Mouse (Mus musculus): ENCODE data around the gene Meis2.

Gene Meis2

DNA sequence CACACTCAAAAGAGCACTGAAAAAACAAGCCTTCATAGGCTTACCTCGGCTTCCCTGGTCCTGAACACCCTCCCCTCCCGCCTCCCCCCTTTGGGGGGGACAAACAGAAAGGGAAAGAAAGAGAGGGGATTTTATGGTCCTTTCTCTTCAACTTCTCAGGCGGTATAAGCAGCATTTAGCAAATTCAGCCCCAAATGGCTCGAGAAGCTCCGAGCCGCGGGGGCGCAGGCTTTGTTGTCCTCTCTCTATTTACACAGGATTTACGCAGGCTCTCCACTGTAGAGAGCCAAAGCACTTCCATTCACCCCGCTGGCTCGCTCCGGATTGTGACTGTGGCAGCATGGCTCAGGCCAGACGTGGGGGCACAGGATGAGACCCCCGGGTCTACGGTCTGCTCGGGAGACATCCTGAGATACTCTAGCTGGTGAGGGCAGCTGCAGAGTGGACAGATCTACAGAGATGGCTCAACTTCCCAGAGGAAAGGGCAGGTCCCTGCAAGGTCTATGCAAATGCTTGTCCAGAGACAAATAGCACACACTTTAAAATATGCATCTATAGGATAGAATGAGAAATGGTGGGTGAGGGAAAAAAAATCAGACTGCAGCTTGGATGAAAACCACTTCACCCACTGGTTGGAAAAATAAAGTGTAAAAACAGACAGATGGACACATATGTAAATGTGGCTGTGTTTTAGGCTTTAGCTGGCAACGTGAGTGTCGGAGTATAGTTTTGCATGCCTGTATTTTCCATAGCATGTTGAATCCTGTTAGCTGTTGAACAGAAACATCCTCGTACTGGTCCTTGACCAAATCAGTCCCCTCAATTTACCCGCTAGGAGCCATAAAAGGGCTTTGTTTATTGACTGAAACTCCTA is 56.3 kb downstream of the Meis2 start:
- no peak for TF ChIP-seq GATA4 (IDR thresholded peaks at IDR 0.05; ENCODE audit: insufficient replicate concordance, low read length)

DNA sequence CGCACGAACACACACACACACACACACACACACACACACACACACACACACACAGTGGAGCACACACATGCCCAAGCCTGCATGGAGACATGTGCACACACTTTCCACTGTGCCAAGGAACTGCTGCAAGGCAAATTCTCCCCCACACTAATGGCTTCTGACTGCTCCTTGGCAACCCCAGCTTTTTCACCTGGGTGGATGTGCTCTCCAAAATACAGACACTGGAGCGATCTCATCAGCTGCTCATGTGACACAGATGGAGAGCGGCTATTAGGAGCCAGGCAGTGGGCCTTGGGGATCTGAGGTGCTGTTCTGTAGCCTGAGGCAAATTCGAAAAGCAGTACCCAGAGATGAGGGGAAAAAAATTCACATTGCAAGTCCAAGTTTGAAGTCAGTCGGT is 63.3 kb downstream of the Meis2 start:
- no peak for TF ChIP-seq GATA4 (IDR thresholded peaks at IDR 0.05; ENCODE audit: insufficient replicate concordance, low read length)

DNA sequence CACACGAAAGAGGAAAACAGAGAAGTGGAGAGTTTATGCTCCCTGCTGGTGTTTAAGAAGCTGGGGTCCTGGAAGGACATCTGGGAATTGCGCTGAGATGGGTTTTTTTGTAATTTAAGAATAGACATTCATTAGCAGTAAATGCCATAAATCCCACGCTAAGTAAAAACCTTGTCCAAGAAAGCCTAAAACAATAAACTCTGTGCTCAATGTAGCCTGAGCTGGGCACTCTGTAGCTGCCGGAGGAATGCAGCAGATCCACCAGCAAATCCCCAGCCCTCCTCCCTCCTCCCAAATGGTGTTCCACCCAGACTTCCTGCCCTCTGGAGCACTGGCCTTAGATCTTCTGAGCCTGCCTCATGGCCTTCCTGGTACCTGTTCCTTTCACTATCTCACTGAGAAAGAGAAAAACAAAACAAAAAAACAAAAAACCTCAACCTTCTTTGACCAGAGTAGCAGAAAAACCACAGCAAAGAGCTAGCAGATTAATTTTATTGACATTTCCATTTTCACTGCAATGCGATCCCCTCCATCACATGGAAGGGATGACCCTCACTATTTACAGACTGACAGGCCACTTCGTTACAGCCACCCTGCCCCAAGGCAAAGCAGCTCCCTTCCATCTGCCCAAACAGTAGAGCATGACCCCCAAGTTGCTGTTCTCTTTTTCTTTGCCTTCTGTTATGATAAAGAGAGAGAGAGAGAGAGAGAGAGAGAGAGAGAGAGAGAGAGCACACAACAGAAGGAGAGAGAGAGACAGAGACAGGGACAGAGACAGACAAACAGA is 64.1 kb downstream of the Meis2 start:
- no peak for TF ChIP-seq GATA4 (IDR thresholded peaks at IDR 0.05; ENCODE audit: insufficient replicate concordance, low read length)

DNA sequence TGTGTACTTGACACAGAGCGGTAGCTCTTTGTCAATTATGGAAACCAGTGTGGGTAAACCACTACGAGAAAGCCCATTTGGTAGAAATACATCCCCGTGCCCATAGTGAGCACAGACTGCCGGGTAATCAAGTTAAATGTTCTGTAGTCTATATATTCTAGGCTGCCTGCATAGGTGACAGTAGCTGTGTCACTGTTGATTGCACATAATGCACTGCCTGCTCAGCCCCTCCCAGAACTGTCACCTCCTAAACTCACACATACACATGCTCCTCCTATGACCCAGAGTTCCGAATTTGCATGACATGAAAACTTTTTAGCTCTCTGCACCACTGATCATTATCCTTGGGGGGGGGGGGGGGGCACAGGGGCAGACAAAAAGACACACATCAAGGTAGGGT is 65.1 kb downstream of the Meis2 start:
- no peak for TF ChIP-seq GATA4 (IDR thresholded peaks at IDR 0.05; ENCODE audit: insufficient replicate concordance, low read length)

DNA sequence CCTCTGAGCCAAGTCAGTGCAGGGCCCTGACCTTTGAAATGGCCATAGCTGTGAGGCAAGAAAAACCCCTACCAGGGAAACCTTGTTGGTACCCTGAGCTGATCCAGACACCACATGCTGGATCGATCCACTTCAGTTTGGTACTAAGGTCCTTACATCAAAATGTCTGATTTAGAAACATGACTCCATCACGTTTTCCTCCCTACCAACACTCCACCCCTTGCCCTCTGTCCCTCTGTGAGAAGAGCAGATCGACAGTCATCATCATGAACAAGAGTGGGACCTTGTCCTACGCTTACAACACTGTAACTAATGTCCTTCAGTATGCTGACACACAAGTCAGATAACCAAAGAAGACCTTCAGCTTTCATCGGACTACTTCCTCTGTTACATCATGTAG is 66.8 kb downstream of the Meis2 start:
- TF ChIP-seq GATA4 (IDR thresholded peaks at IDR 0.05; ENCODE audit: insufficient replicate concordance, low read length): no peak

DNA sequence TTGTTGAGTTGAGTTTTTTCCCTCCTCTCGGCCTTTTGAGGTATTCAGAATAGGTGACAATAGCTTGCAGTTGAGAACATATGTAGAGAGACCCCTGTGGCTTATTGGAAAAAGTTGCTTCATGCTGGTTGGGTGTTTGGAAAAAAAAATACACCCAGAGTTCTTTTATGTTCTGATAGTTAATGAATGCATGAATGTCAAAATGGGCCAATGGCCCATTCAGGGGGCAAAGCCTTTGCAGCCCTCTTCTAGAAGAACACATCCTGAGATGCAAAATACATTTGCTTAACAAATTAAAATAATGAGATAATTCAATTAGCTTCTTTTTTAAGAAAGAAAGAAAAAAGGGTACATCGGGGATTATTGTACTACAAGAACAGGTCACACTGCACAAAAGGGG is 69.2 kb downstream of the Meis2 start:
- no peak for TF ChIP-seq GATA4 (IDR thresholded peaks at IDR 0.05; ENCODE audit: insufficient replicate concordance, low read length)

DNA sequence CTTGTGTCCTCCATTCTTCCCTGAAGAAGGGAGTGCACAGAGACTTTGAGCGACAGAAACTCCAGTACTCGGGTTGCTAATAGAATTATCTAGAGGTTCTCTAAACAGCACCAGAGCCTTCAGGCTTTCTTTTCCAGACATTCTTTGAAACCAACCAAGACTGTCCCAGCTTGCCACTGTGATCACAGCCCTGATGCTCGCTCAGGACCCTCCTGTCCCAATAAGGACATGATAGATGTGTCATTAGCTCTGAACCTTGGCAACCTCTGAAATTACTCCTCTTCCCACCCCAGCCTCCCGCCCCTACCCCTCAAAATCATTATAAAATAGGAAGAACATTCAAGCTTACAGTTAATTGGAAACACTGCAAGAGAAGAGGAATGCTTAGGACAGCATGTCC is 71.8 kb downstream of the Meis2 start:
- no peak for TF ChIP-seq GATA4 (IDR thresholded peaks at IDR 0.05; ENCODE audit: insufficient replicate concordance, low read length)

DNA sequence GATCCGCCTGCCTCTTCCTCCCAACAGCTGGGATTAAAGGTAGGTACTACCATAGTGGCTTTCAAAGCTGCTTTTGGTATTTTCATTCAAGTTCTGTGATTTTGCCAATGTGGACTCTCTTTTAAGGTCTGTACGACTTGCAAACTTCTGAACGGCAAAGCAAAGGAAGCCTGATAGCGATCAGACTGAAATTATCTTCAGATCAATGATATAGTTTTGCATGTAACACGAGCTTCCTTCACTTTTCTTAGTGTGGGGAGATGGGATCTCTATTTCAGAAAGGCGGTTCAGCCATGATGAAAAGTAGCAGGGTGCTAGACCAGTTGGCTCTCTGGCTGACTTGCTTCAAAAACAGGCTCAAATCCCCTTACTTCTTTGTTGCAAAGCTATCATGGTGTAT is 76.4 kb downstream of the Meis2 start:
- TF ChIP-seq GATA4 (IDR thresholded peaks at IDR 0.05; ENCODE audit: insufficient replicate concordance, low read length): no peak

DNA sequence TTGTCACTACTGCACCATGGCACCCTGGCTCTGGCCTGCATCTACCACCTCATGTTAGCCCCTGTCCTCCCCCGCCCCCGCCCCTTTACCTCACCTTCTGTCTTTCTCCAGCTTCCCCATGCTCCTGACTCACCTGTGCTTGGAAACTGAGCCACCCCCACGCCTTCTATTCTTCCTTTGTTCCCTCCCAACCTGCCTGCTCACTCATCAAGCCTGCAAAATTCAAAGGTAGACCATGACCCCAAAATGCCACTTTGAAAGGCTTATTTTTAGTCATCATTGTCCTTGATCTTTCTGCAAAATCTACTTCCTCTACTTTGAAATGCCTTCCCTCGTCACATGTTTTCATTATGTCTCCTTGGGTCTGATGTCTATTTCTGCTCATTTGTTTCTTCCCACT is 77.2 kb downstream of the Meis2 start:
- TF ChIP-seq GATA4 (IDR thresholded peaks at IDR 0.05; ENCODE audit: insufficient replicate concordance, low read length): no peak

DNA sequence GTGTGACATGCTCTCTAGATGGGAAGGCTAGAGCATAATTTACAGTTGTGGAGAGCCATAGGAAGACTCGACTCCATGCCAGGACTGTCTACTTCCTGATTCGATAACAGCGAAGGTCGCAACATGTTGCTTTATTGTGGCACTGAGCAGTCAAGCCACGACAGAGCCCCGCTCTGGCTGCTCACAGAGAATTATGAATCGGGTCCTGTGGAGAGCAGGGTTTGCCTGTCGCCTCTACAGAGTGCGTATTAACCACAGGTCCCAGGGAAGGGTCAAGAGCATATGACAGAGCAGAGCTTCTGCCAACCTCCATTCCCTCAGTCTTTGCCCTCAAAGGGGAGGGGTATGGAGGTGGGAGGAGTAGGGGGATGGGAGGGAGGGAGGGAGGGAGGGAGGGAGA is 80.7 kb downstream of the Meis2 start:
- TF ChIP-seq GATA4 (IDR thresholded peaks at IDR 0.05; ENCODE audit: insufficient replicate concordance, low read length): no peak

DNA sequence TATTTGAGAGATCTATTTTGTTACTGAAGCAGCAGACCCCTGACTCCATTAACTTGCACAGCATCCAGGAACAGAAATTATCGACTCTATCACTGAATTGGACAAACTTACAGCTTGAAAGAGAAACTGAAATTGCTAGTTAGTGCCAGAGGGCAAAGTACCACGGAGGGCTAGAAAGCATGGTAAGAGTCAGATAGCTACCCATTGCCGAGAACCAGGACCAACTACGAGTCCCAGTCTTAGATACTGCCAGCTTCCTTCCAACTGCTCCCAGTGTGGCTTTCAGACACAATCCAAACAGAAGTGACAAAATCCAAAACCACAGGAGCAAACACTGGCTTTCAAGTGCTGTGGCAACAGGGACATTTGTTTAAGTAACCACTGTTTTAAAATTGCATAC is 81.2 kb downstream of the Meis2 start:
- TF ChIP-seq GATA4 (IDR thresholded peaks at IDR 0.05; ENCODE audit: insufficient replicate concordance, low read length): no peak

DNA sequence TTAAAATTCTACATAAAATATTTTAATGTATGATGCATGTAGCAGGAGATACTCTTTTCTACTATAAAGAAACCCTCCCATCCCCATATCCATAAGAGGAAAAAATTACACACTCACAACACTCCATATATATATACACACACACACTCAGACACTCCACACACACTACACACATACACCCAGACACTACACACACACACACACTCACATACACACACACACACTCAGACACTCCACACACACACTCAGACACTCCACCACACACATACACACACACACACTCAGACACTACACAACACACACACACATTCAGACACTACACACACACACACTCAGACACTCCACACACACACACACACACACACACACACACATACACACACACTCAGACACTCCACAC is 85.1 kb downstream of the Meis2 start:
- no peak for TF ChIP-seq GATA4 (IDR thresholded peaks at IDR 0.05; ENCODE audit: insufficient replicate concordance, low read length)

DNA sequence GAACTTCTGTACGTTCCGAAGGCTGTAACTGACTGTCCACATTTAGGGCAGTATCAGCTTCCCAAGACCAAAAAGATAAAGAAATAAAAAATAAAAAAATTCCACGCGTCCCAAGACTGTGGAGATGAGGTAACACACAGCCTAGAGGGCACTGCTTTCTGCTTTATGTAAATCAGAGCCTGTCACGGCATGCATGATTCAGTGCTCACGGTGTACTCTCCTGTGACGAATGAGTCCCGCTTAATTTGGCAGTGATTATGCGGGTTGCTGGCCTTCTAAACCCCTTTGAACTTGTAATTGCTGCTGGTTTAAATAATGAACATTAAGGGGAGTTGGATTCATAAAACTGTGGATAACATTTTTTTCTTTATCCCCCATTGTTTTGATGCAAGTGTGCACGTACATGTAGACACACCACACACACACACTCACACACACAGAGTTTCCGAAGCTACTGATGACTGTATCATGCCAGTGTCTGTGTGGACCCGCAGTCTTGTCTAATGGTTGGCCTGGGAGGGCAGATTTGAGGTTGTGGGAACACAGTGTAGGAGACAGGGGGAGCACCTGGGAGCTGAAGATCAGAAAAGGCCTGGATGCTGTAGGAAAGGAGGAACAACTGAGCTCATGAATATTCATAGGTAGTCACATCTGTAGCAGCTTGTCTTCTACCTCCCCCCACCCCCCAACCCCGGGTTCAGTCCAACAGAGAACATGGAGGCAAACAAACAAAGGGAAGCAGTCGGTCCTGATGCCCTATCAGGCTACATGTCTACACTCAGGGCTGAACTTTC is 85.8 kb downstream of the Meis2 start:
- no peak for TF ChIP-seq GATA4 (IDR thresholded peaks at IDR 0.05; ENCODE audit: insufficient replicate concordance, low read length)

DNA sequence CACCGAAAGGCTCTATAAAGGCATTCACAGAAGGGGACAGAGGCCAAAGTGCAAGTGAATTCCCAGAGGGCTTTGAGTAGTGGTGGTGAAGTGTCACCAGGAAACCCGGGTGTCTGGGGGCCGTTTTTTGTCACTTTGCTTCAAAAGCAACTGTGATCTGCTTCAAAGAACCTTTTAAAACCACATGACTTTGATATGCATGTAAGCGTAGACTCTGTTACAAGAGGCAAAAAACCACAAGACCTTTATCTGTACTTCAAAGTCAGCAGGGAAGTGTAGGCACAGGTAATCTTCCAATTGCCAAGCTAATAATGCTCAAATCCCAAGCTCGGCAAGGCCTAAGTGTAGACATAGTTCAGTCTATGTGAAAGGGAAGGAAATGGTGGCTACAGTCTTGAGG is 87.0 kb downstream of the Meis2 start:
- TF ChIP-seq GATA4 (IDR thresholded peaks at IDR 0.05; ENCODE audit: insufficient replicate concordance, low read length): no peak

DNA sequence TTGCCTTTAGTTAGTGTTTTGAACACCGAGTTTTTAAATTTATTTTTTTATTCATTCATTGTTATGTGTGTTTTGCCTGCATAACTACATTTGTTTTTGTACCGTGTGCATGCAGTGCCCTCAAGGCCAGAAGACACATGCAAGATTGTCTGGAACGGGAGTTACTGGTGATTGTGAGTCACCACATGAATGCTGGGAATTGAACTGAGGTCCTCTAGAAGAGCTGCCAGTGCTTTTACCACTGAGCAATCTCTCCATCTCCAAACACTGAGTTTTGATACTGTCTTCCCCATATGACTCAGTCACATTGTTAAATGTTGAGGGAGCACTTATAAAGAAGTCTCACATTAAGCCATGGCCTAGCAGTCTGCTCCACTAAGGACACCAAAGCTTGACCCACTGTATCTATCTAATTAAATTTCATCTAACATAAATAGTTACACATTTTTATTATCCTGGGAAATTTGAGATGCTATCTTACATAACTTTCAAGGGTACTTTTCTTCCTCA is 94.3 kb downstream of the Meis2 start:
- no peak for TF ChIP-seq GATA4 (IDR thresholded peaks at IDR 0.05; ENCODE audit: insufficient replicate concordance, low read length)

All from liver, adult (tissue).